Mouse (Mus musculus) MEL (cell line): ENCODE measurements around the gene Pip4k2c. TPM values are rescaled to one million over a fixed set of nuclear protein-coding genes. Genes with fewer than 3 reads are reported as not detected.
A peak's percentile ranks its signal among the peaks of the same experiment; 100 is the strongest.

ENCODE experiments used
- DNase-seq: peaks from one replicate; pipeline ENCODE4 v3.0.0; 2011; ENCODE audit warnings: low read depth, low spot score
- H3K27ac ChIP-seq: 2 replicates; pipeline ENCODE4 v1.5.1; 2012; ENCODE audit warnings: low read depth, mild to moderate bottlenecking, control low read depth, low read length, moderate library complexity; ENCODE audit not compliant: control insufficient read depth
- H3K27me3 ChIP-seq, 2 experiments: fragments of 150-350 bp in 1 of 2; sonication (generic) in 1 of 2; 2 replicates each; pipeline ENCODE4 v1.6.1; 2012; ENCODE audit warnings: low read length in 2 of 2, mild to moderate bottlenecking in 2 of 2, improper control_type of control experiment in 1 of 2, moderate library complexity in 1 of 2; ENCODE audit not compliant: insufficient read depth in 2 of 2, control insufficient read depth in 1 of 2
- H3K36me3 ChIP-seq, 2 experiments: 2 replicates each; pipeline ENCODE4 v1.6.1; 2012 to 2014; ENCODE audit warnings: low read length in 2 of 2, improper control_type of control experiment in 1 of 2, inconsistent platforms in 1 of 2, mild to moderate bottlenecking in 1 of 2; ENCODE audit not compliant: insufficient read depth in 2 of 2, control insufficient read depth in 1 of 2
- H3K4me1 ChIP-seq, 2 experiments: fragments of 150-350 bp in 1 of 2; sonication (generic) in 1 of 2; 2 replicates each; pipeline ENCODE4 v1.6.1; 2012; ENCODE audit warnings: low read length in 2 of 2, improper control_type of control experiment in 1 of 2, mild to moderate bottlenecking in 1 of 2; ENCODE audit not compliant: insufficient read depth in 2 of 2, control insufficient read depth in 1 of 2
- H3K4me3 ChIP-seq, 2 experiments: fragments of 150-350 bp in 1 of 2; sonication (generic) in 1 of 2; 2 replicates each; pipeline ENCODE4 v1.5.1; 2012; ENCODE audit warnings: low read depth in 2 of 2, low read length in 2 of 2, mild to moderate bottlenecking in 2 of 2, moderate library complexity in 2 of 2, control low read depth in 1 of 2, improper control_type of control experiment in 1 of 2; ENCODE audit not compliant: control insufficient read depth in 1 of 2, insufficient read depth in 1 of 2
- H3K79me2 ChIP-seq: 2 replicates; pipeline ENCODE4 v1.6.1; 2012; ENCODE audit warnings: mild to moderate bottlenecking, low read length, moderate library complexity; ENCODE audit not compliant: control insufficient read depth, poor library complexity, insufficient read depth
- H3K9ac ChIP-seq: 2 replicates; pipeline ENCODE4 v1.6.1; 2012; ENCODE audit warnings: low read depth, mild to moderate bottlenecking, control low read depth, low read length, moderate library complexity; ENCODE audit not compliant: control insufficient read depth, poor library complexity, severe bottlenecking
- H3K9me3 ChIP-seq: fragments of 150-350 bp; sonication (generic); replicated peaks from 2 replicates; pipeline ENCODE4 v1.6.1; 2012; ENCODE audit warnings: mild to moderate bottlenecking, low read length, improper control_type of control experiment, moderate library complexity; ENCODE audit not compliant: insufficient read depth
- BHLHE40 ChIP-seq: IDR thresholded peaks from 2 replicates; pipeline ENCODE4 v1.6.1; 2012; ENCODE audit warnings: low read depth, mild to moderate bottlenecking, inconsistent platforms, low read length, improper control_type of control experiment, borderline replicate concordance
- CHD1 ChIP-seq: IDR thresholded peaks from 2 replicates; pipeline ENCODE4 v1.6.1; 2012; ENCODE audit warnings: low read depth, mild to moderate bottlenecking, inconsistent platforms, low read length, improper control_type of control experiment
- E2F4 ChIP-seq: IDR thresholded peaks from 2 replicates; pipeline ENCODE4 v1.6.1; 2011; ENCODE audit warnings: low read depth, low read length, improper control_type of control experiment, borderline replicate concordance
- EP300 ChIP-seq, 2 experiments: IDR thresholded peaks; 2 replicates each; pipeline ENCODE4 v1.6.1; 2011; ENCODE audit warnings: improper control_type of control experiment in 2 of 2, low read length in 2 of 2, low read depth in 1 of 2, mild to moderate bottlenecking in 1 of 2
- ETS1 ChIP-seq: IDR thresholded peaks from 2 replicates; pipeline ENCODE4 v1.6.1; 2012; ENCODE audit warnings: low read depth, mild to moderate bottlenecking, inconsistent platforms, low read length, improper control_type of control experiment, moderate library complexity
- GATA1 ChIP-seq: IDR thresholded peaks from 2 replicates; pipeline ENCODE4 v1.6.1; 2011; ENCODE audit warnings: low read depth, low read length, improper control_type of control experiment
- HCFC1 ChIP-seq: IDR thresholded peaks from 2 replicates; pipeline ENCODE4 v1.6.1; 2012; ENCODE audit warnings: low read depth, mild to moderate bottlenecking, inconsistent platforms, low read length, improper control_type of control experiment, moderate library complexity
- MAZ ChIP-seq: IDR thresholded peaks from 2 replicates; pipeline ENCODE4 v1.6.1; 2012; ENCODE audit warnings: low read depth, mild to moderate bottlenecking, inconsistent platforms, low read length, improper control_type of control experiment
- MEF2A ChIP-seq: IDR thresholded peaks from 2 replicates; pipeline ENCODE4 v1.6.1; 2014; ENCODE audit warnings: low read depth, mild to moderate bottlenecking, inconsistent platforms, low read length, improper control_type of control experiment; ENCODE audit not compliant: poor library complexity, insufficient replicate concordance, severe bottlenecking; ENCODE audit errors: extremely low read depth
- MYB ChIP-seq: IDR thresholded peaks from 2 replicates; pipeline ENCODE4 v1.6.1; 2011; ENCODE audit warnings: mild to moderate bottlenecking, low read depth, low read length, improper control_type of control experiment
- POLR2A ChIP-seq, 2 experiments: IDR thresholded peaks; 2 replicates each; pipeline ENCODE4 v1.6.1; 2011 to 2012; ENCODE audit warnings: low read length in 2 of 2, mild to moderate bottlenecking in 2 of 2, control low read depth in 1 of 2, improper control_type of control experiment in 1 of 2, low read depth in 1 of 2, moderate library complexity in 1 of 2; ENCODE audit not compliant: control insufficient read depth in 1 of 2, insufficient read depth in 1 of 2, poor library complexity in 1 of 2
- RAD21 ChIP-seq: IDR thresholded peaks from 2 replicates; pipeline ENCODE4 v1.6.1; 2011; ENCODE audit warnings: mild to moderate bottlenecking, low read depth, low read length, improper control_type of control experiment
- SIN3A ChIP-seq: IDR thresholded peaks from 2 replicates; pipeline ENCODE4 v1.6.1; 2012; ENCODE audit warnings: low read length, improper control_type of control experiment, inconsistent platforms
- TAL1 ChIP-seq: IDR thresholded peaks from 2 replicates; pipeline ENCODE4 v1.6.1; 2012; ENCODE audit warnings: mild to moderate bottlenecking, inconsistent platforms, low read length, moderate library complexity, mixed read lengths
- TCF12 ChIP-seq: IDR thresholded peaks from 2 replicates; pipeline ENCODE4 v1.6.1; 2014; ENCODE audit warnings: low read depth, mild to moderate bottlenecking, inconsistent platforms, low read length, improper control_type of control experiment, moderate library complexity
- UBTF ChIP-seq: IDR thresholded peaks from 2 replicates; pipeline ENCODE4 v1.6.1; 2012; ENCODE audit warnings: low read depth, mild to moderate bottlenecking, inconsistent platforms, low read length, improper control_type of control experiment, moderate library complexity, borderline replicate concordance; ENCODE audit not compliant: insufficient read depth
- ZMIZ1 ChIP-seq: IDR thresholded peaks from 2 replicates; pipeline ENCODE4 v1.6.1; 2012; ENCODE audit warnings: low read depth, mild to moderate bottlenecking, inconsistent platforms, low read length, improper control_type of control experiment, moderate library complexity
- polyA plus RNA-seq, 2 experiments: library from polyadenylated mRNA; stranded (reverse) in 1 of 2; unstranded in 1 of 2; fragments of >175 nt in 1 of 2; fragments of >200 nt in 1 of 2; gene quantifications; 2 replicates each; pipeline versions ENCODE4 v1.2.1 to v1.2.4; 2012; ENCODE audit warnings: low replicate concordance in 2 of 2, low read depth in 1 of 2; ENCODE audit not compliant: insufficient read length in 2 of 2, insufficient read depth in 1 of 2, missing spikeins in 1 of 2
- total RNA-seq: library from RNA; depleted of rRNA; stranded (reverse); fragments of 300-350 nt; gene quantifications from 2 replicates; pipeline ENCODE4 v1.2.3, GENCODE M21; 2012

Gene Pip4k2c
- total and polyA plus RNA-seq, 3 experiments = 31.9 to 58.2 TPM; not detected in 1

DNA sequence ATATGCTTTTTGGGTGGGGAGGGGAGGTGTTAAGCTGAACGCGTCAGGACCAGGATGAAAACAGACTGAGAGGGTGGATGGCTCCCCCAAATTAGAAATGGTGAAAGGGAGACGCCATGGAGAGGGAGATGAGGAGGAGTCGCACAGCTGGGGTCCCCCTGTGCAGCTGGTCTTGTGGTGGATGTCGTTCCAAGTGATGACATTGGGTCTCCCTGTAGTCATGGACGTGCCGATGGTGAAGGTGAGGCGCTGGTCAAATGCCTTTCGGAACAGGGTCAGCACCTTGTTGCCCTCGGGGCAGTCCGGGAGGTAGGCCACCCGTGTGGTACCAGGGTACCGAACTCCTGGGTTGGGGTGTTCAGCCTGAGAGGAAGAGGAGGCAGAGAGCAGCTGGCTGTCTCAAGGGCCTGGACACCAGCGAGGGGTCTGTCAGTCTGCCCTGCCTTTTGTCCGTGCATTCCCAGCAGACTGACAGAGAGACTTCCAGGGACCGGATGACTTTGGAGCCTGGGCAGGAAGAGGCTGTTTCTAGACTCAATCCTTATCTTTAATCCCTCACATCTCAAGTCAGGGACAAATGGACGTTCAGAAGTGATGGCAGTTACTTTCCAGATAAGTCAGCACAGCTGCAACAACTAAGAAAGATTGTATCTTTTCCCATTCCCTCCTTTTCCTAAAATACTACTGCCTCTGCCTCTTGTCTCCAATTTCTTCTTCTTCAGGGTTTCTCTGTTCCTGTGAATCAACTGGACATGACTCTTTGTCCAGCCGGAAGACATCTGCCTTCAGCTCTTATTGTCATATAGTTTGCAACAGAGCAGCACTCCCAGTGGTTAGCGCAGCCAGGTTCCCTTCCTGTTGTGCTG is 20.0 kb downstream of the Pip4k2c start (continued):
- TF ChIP-seq TCF12 (peak; percentile 36; the same call in 1 of the 2 replicates), MEF2A (no peak), MYB (no peak), RAD21 (no peak), EP300 (IDR thresholded peaks at IDR 0.05; ENCODE audit: low read depth in 1 of 2, low read length in 2 of 2) (peak; percentile 47 to 62; a peak in 3 of 4 replicates)

GRCm38 (mm10) chr10:127190398-127191190 is 20.8 kb downstream of the Pip4k2c start:
- no peaks in the 10 kb centered on the region for H3K9me3 ChIP-seq
- H3K27ac ChIP-seq = peak overlapping the region; percentile 96
- DNase-seq = peak; percentile 61
- H3K79me2 ChIP-seq = peaks cover 11% of the 10 kb centered on the region; the same call in 1 of the 2 replicates
- H3K27me3 ChIP-seq = no peaks in the 10 kb centered on the region
- peaks cover 2 to 34% of the 10 kb centered on the region in 2 experiments; a peak in 3 of 4 replicates for H3K4me1 ChIP-seq
- TF ChIP-seq MAZ (peak; percentile 50), ZMIZ1 (no peak), POLR2A (IDR thresholded peaks at IDR 0.05; ENCODE audit: control insufficient read depth in 1 of 2, insufficient read depth in 1 of 2, low read depth in 1 of 2, low read length in 2 of 2, poor library complexity in 1 of 2) (peak in 1 of 2 experiments; percentile 33; a peak in 1 of 4 replicates), SIN3A (0 out of 2 replicates have a peak, but pooled peaks have one; percentile 40), EP300 (IDR thresholded peaks at IDR 0.05; ENCODE audit: low read depth in 1 of 2, low read length in 2 of 2) (peak; percentile 32 to 65; a peak in 3 of 4 replicates), GATA1 (peak; percentile 75), ETS1 (peak; percentile 53; the same call in 1 of the 2 replicates), TCF12 (peak; percentile 74), TAL1 (peak; percentile 83), E2F4 (no peak), HCFC1 (0 out of 2 replicates have a peak, but pooled peaks have one; percentile 1), UBTF (0 out of 2 replicates have a peak, but pooled peaks have one; percentile 60), BHLHE40 (no peak), CHD1 (0 out of 2 replicates have a peak, but pooled peaks have one; percentile 8)
- TF ChIP-seq, all 39 proteins: peak for 11
- H3K36me3 ChIP-seq = peaks cover 0 to 30% of the 10 kb centered on the region in 2 experiments; a peak in 2 of 4 replicates
- peak overlapping the region; percentile 88 for H3K9ac ChIP-seq
- H3K4me3 ChIP-seq = peak overlapping the region; percentile 82 to 96
